Mouse (Mus musculus) liver, embryonic 14.5 days (tissue): ENCODE measurements at regions not wholly inside any gene's neighbourhood (a gene's known extent, or its start where the extent isn't known, plus 50 kb on each side); places are given as distances from the start of the nearest gene placed in this dataset.

Experiments
- CTCF ChIP-seq: IDR thresholded peaks from 2 replicates; pipeline ENCODE4 v1.5.1; 2016; ENCODE audit warnings: antibody characterized with exemption, low read depth, control low read depth
- EP300 ChIP-seq: IDR thresholded peaks from 2 replicates; pipeline ENCODE4 v1.6.1; 2016; ENCODE audit warnings: antibody characterized with exemption, low read depth

DNA sequence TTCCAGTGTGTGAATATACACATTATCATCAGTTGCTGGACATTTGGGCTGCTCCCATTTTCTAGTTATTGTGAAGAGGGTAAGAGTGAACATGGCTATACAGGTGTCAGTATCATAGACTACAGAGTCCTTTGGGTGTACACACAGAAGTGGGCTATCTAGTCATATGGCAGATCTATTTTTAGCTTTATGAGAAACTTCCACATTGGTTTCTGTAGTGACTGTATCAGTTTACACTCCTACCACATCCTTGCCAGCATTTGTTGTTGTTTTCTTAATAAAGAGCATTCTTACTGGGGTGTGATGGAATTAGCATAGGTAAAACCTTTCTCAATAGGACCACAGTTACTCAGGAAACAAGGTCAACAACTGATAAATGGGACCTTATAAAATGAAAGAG is 68.7 kb downstream of the Tnfaip3 start:
- TF ChIP-seq CTCF, result no peak
- no peak for TF ChIP-seq EP300
